Comparison of ENCODE assay signal across 13 mouse cellular contexts in the genomic region with DNA sequence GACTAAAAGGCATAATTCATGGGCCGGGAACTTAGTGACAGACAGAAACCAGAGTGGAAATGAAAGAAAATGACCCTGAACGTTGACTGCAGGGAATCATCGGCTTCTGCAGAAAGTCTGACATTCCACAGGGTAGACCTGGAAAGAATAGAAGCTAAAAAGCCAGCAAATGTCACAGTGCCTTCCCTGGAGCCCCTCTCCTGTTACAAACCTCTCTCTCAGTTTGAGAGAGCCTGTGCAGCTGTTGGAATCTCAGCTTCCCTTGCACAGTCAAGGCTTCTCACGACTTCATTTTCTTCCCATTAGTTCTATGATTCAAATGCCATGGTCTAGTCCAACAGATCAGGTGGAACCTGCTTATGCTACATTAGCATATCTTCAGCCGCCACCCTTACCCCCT. TPM values are rescaled to one million over a fixed set of nuclear protein-coding genes. Genes with fewer than 3 reads are reported as not detected.
A peak's percentile ranks its signal among the peaks of the same experiment; 100 is the strongest.
DNase-seq lines count a peak whose midpoint lies in the region; ATAC-seq and TF ChIP-seq lines count a peak whose summit lies in the region.
"Had no signal": no experiment of that assay in that cellular context is flagged by ENCODE, and none has a peak within 500 bp of the region (broad histone marks: within the 10 kb centered on the region; RNA-seq: fewer than 3 reads in every experiment).

No protein-coding gene starts in this region.

- no peak for TF ChIP-seq POLR2A in limb, embryonic 14.5 days (IDR thresholded peaks at IDR 0.05; ENCODE audit: borderline replicate concordance, extremely low read depth, insufficient read depth, insufficient read length)

- H3K27me3 ChIP-seq in limb, embryonic 12.5 days: no peaks in the 10 kb centered on the region
- no peaks in the 10 kb centered on the region for H3K27me3 ChIP-seq in limb, embryonic 10.5 days (ENCODE audit: low read depth, poor library complexity, severe bottlenecking)
- H3K27me3 ChIP-seq in limb, embryonic 14.5 days (ENCODE audit: control insufficient read depth, insufficient read depth, low read length): no peaks in the 10 kb centered on the region

- no peak overlapping the region for H3K4me2 ChIP-seq in limb, embryonic 12.5 days
- H3K4me2 ChIP-seq in limb, embryonic 14.5 days (replicated peaks; ENCODE audit: low read depth, low read length, severe bottlenecking): no peak overlapping the region
- H3K4me2 ChIP-seq: liver, embryonic 11.5 days; lung, embryonic 14.5 days had no signal

- WGBS in limb, embryonic 12.5 days: 26% methylated on average over 5 of the region's 5 CpGs
- 41% methylated on average over 5 of the region's 5 CpGs for WGBS in limb, embryonic 10.5 days
- WGBS in limb, embryonic 14.5 days: 24% methylated on average over 5 of the region's 5 CpGs

- no peak overlapping the region for H3K9ac ChIP-seq in limb, embryonic 12.5 days (replicated peaks)
- no peak overlapping the region for H3K9ac ChIP-seq in limb, embryonic 14.5 days (ENCODE audit: low read depth, low read length, severe bottlenecking)
- H3K9ac ChIP-seq: lung, embryonic 14.5 days had no signal

- no peak for TF ChIP-seq CTCF in layer of hippocampus, adult 2 months (conservative IDR thresholded peaks at IDR 0.05)

- DNase-seq in frontal cortex, postnatal 10 days (ENCODE audit: low spot score in 2 of 2): no peak
- no peak for DNase-seq in limb, embryonic 10.5 days (ENCODE audit: low spot score)
- DNase-seq in embryo, embryonic 11.5 days (ENCODE audit: low read depth, low spot score): peak; percentile 11
- DNase-seq in limb, embryonic 14.5 days (ENCODE audit: low spot score): peak; percentile 39
- DNase-seq in cerebellum, adult 11-12 months: no peak
- DNase-seq in layer of hippocampus, adult 2 months (ENCODE audit: low spot score in 2 of 2): no peak
- DNase-seq: cerebellum, postnatal 14 days; gastrocnemius, postnatal 25 days; lung, embryonic 14.5 days had no signal

- H3K4me1 ChIP-seq in limb, embryonic 12.5 days (replicated peaks): 0 out of 2 replicates have a peak, but pooled peaks cover 4% of the 10 kb centered on the region
- H3K4me1 ChIP-seq in limb, embryonic 10.5 days: peaks cover 7% of the 10 kb centered on the region; the same call in 1 of the 2 replicates
- no peaks in the 10 kb centered on the region for H3K4me1 ChIP-seq in limb, embryonic 14.5 days (ENCODE audit: control insufficient read depth, insufficient read depth, low read length)

- H3K4me3 ChIP-seq in limb, embryonic 12.5 days (replicated peaks): no peak overlapping the region
- H3K4me3 ChIP-seq in limb, embryonic 10.5 days: no peak overlapping the region
- no peak overlapping the region for H3K4me3 ChIP-seq in limb, embryonic 14.5 days (replicated peaks; ENCODE audit: low read length)
- no peak overlapping the region for H3K4me3 ChIP-seq in layer of hippocampus, adult 2 months

- no peaks in the 10 kb centered on the region for H3K36me3 ChIP-seq in limb, embryonic 12.5 days
- H3K36me3 ChIP-seq in limb, embryonic 10.5 days: no peaks in the 10 kb centered on the region
- no peaks in the 10 kb centered on the region for H3K36me3 ChIP-seq in limb, embryonic 14.5 days (ENCODE audit: control insufficient read depth, insufficient read depth, low read length)

- ATAC-seq in frontal cortex, adult (ENCODE audit: low TSS enrichment): 0 out of 2 replicates have a peak, but pooled peaks have one; percentile 16
- ATAC-seq in limb, embryonic 12.5 days (ENCODE audit: insufficient number of reproducible peaks, insufficient read depth, low FRiP score, low TSS enrichment, low read depth): peak; percentile 56; the same call in 1 of the 2 replicates
- peak; percentile 86 for ATAC-seq in limb, embryonic 14.5 days (ENCODE audit: low FRiP score, low read depth)

- no peaks in the 10 kb centered on the region for H3K9me3 ChIP-seq in limb, embryonic 12.5 days
- H3K9me3 ChIP-seq in limb, embryonic 10.5 days (replicated peaks): no peaks in the 10 kb centered on the region
- no peaks in the 10 kb centered on the region for H3K9me3 ChIP-seq in limb, embryonic 14.5 days (ENCODE audit: control insufficient read depth, low read length)

- H3K27ac ChIP-seq in limb, embryonic 12.5 days: no peak overlapping the region
- no peak overlapping the region for H3K27ac ChIP-seq in limb, embryonic 10.5 days
- no peak overlapping the region for H3K27ac ChIP-seq in limb, embryonic 14.5 days (replicated peaks; ENCODE audit: low read depth, low read length)
- no peak overlapping the region for H3K27ac ChIP-seq in layer of hippocampus, adult 2 months

RNA-seq across cellular contexts. Expression of gene Postn, which starts 50.3 kb away (rescaled TPM):
- polyA plus RNA-seq in limb, embryonic 12.5 days (2016; fragmentation: Nextera tagmentation; extraction: Ambion mirVana): 24.9 and 39.1 TPM in 2 replicates
- 6.7 and 7.7 TPM in 2 replicates for polyA plus RNA-seq in limb, embryonic 10.5 days (2016; fragmentation: Nextera tagmentation; extraction: Ambion mirVana)
- polyA plus RNA-seq in limb, embryonic 14.5 days (2012; rRNA removed): 464 and 693 TPM in 2 replicates
- polyA plus RNA-seq in limb, embryonic 14.5 days (2014; fragmentation: Nextera tagmentation; extraction: Ambion mirVana): 478 and 553 TPM in 2 replicates
- 1 to 10 TPM; 1.1 to 2.2 TPM for total RNA-seq in layer of hippocampus, adult 2 months (2021)
- total RNA-seq: MEL had no signal

Comparison
In these comparisons a context has a peak if more than half of its experiments do, and no peak if none do; other contexts are left out.
1. DNase-seq: peak in embryo, embryonic 11.5 days (single experiment) and limb, embryonic 14.5 days (single experiment); none in frontal cortex, postnatal 10 days (0 of 2), limb, embryonic 10.5 days (single experiment), cerebellum, adult 11-12 months (single experiment) and layer of hippocampus, adult 2 months (0 of 2).
2. RNA of gene Postn, which starts 50.3 kb away (polyA plus RNA-seq): 464 to 693 TPM in limb, embryonic 14.5 days; 24.9 to 39.1 TPM in limb, embryonic 12.5 days and 6.7 to 7.7 TPM in limb, embryonic 10.5 days; every median in the first group is over 10 times any median in the second.
3. ATAC-seq: peak in every context shown above with its lines; median percentile 86 in limb, embryonic 14.5 days; 56 in limb, embryonic 12.5 days; 16 in frontal cortex, adult.